Mouse (Mus musculus): Measurements from ENCODE around the gene AC140267.1.

The AC140267.1 gene

DNA sequence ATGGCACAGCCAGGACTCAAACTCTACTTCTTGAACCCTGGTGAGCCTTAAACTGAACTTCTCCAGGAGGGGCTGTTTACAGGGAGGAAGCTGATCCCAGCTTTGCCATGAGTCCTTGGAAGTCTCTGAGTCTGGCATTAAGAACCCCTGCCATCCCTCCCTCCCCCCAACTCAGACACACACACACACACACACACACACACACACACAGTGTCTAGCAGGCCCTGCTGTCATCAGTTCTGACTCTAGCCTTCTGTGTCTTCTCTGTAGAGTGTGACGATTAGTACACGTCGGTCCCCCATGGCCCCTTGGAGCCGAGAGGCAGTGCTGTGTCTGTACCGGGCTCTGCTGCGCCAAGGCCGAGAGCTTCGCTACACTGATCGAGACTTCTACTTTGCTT is at the start of gene AC140267.1:
TSS of gene AC140267.1 (plus strand) at position 301 of the 400 bp plus-strand sequence.
- no peak for DNase-seq

DNA sequence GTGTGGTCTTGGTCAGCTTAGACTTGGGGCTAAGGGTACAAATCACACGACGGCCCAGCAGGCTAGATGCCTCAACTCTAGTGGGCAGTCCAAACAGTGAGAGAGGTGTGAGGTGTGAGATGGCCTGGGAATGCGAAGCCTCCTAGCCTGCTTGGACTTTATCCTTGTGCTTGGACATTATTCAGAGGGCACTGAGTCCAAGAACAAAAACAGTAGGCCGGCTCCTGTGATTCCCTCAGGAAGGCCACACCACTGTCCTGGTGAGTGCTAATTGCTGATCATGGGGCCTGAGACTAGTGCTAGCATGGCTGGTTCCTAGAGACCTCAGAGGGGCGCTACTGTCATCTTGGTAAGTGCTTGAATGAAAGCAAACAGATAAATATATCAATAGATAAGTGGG is 46.7 kb upstream of the AC140267.1 start:
- peak; percentile 89 for DNase-seq

DNA sequence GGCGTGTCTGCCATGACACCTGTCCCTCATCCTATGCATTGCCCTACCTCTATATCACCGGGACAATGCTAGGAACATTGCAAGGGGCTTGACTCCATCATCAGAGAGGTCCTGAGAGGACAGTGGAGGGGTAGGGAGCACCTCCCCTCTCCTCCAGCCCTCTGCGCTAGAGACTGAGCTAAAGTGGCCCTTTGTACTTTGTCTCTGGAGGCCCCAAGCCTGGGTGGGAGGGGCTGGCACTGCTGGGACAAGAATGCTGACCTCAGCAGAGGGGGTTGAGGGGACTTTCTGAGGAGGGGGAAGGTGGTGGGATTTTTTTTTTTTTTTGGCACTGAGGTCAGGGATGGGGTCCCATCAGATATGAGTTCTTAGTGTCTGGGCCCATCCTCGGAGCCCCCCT is 45.6 kb upstream of the AC140267.1 start:
- peak; percentile 77 for DNase-seq

DNA sequence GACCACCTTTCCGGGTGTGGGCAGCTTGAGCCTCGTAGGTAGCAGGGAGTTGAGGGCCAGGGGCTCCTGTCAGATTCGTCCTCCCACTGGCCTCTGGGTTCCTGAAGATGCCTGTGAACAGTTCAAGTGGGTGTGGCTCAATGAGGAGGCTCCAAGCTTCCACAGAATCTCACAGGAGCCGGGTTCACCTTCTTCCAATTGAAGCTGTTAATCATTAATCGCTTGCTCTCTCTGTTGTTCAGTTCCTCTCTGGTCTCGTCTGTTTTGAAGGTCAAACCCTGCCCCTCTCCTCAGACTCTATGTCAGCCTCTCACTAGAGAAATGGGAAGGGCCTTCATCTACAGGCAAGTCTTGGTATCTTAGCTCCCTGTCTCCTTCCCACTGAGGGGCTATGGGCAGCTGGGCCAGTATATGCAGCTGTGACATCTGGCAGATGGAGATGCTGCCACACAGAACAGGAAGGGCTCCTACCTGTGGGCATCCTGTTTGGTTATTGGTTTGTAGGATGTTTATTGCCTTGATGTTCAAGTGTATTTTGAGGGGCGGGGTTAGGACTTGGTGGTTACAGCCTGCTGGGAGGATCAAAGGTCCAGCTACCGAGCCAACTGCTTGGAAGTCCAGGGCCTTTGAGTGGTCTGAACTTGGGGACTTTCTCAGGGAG is 43.9 kb upstream of the AC140267.1 start:
- DNase-seq = peak; percentile 82

DNA sequence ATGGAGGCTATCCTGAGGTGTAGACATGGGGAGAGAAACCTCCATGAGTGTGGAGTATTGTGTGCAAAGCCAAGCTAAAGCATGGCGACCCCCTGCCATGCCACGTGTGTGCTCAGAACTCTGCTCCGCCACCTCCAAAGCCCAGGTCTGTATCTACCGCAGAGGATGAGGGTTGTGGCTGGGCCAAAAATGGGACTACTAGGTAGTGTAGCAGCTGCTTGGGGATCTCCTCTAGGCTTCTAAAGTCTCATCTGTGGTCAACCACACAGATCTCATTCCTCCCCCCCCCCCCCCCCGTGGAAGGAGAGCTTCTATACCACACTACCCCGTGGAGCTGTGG is 43.4 kb upstream of the AC140267.1 start:
- no peak for DNase-seq

DNA sequence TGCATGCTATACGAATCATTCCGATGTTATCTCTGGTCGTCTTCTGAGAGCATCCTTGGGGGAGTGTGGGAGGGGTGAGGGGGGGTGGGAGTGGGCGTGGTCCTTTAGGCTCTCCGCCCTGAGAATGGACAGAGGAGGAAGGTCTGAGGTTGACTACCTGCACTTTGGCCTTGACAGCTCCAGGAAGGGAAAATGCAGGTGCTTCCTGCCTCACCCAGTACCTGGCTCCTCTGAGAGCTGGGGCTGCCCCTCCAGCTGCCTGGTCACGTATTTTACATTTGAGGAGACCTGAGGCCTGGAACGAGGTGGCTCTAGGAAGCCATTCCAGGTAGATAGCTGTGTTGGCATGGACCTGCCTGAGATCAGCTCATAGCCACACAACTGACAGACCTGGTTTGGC is 42.8 kb upstream of the AC140267.1 start:
- DNase-seq = peak; percentile 45

DNA sequence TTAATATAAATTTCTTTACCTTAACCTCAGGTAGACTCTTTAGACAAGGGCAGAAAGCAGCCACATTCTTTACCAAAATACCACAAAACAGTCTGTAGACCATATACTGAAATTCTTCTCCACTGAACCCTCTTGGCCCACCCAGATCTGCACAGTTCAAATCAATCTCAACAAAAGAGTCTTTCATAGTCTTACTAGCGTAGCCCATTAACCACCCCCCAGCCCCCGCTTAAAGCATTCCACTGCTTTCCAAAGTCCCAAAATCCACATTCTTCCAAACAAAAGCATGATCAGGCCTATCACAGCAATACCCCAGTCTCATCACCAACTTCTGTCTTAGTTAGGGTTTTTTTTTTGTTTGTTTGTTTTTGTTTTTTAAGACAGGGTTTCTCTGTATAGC is 36.1 kb upstream of the AC140267.1 start:
- no peak for DNase-seq

DNA sequence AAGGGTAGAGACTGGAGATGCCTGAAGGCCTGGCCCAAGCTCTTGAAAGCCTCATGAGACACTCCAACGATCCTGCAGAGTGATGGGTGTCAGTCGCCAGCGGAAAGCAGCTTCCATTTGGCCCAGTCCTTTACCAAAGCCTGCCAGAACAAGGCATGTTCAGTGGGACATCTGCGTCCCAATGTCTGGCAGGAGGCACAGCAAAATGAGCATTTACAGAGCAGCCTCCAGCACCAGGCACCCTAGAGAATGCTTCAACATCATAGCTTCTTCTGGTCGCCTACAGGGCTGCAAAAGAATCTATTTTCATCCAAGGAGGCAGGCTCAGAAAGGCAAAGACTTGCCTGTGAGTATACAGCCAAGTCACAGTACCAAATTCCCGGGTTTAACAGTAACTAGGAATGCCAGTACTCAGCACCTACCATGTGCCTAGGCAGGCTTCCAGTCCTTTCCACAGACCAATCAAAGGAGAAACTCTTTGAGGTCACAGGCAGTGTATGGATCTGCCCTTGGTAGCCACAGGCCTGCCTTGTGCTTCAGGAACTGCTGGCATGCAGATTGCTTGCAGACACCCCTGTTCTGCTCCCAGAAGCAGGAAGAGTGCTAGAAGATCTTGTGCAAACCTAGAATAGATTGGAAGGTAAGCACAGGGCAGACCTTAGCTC is 33.4 kb upstream of the AC140267.1 start:
- DNase-seq = peak; percentile 69

DNA sequence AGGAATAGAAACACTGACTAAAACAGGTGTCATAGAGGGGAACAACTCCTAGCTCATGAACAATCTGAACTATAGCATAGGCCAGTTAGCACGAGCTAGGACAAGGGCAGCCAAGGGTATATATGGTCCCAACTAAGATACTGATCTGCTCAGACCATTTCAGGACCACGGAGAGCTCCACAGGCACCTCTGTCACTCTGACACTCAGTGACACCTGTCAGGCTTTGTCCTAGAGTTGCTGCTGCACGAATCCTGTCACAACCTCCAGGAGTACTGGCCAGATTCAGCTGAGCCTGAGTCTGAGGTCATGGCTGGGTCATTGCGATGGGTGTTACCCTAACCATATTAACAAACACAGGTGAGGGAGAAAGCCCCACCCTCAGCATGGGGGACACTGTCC is 32.2 kb upstream of the AC140267.1 start:
- DNase-seq = no peak

DNA sequence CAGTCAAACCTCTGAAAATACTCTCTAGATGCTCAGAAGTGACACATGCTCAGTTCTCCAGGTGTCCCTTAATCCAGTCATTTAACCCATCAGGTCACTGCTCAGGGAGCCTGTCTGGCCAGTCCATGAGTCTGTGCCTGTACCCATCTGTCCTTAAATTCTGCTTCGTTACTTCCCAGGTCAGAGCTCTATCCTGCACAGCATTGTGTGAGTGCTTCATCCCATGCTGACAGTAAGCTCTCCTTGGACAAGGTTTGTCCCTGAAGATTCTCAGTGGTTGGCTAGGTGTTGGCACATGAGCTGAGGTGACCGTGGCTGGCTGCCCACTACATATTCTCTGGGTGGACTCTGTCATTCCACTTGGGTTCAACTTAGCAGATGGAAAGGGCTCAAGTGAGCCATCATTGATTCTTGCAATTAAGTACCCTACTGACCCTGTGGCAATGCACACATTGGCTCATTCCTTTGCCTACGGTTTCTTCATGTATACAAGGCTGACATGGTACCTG is 29.5 kb upstream of the AC140267.1 start:
- no peak for DNase-seq

DNA sequence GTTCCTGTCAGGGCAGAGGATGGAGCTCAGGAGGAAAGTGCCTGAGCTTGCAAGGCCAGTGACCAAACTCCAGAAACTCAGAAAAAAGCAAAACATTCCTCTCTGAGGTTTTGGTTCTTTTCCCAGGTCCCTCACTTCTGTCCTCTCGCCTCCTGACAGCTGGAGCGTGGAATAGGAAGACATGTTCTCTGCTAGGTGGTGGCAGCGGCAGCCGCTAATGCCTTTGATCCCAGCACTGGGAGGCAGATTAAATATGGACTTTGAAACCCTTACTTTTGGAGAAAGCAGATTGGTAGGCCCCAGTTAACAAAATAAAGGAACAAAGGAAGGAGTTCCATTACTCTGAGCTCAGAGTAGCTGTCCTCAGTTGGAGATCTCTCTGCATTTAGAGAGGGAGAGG is 27.2 kb upstream of the AC140267.1 start:
- DNase-seq = peak; percentile 68

DNA sequence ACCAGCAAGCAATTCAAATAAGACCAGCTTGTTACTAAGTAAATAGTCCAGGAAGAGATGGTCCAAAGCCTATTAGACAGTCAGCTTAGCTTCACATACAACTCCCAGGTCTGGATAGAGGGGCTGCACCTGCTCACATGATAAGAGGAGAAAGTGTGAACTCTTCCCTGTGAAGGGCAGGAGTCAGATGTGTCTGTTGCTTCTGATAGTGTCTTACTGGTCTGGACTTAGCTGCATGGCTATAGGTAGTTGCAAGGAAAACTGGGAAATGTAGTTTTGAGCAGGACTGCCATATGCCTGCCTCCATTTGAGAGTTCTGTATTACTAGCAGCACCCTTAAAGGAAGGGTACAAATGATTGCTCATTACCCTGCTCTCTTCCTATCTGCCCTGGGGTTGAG is 21.9 kb upstream of the AC140267.1 start:
- no peak for DNase-seq

DNA sequence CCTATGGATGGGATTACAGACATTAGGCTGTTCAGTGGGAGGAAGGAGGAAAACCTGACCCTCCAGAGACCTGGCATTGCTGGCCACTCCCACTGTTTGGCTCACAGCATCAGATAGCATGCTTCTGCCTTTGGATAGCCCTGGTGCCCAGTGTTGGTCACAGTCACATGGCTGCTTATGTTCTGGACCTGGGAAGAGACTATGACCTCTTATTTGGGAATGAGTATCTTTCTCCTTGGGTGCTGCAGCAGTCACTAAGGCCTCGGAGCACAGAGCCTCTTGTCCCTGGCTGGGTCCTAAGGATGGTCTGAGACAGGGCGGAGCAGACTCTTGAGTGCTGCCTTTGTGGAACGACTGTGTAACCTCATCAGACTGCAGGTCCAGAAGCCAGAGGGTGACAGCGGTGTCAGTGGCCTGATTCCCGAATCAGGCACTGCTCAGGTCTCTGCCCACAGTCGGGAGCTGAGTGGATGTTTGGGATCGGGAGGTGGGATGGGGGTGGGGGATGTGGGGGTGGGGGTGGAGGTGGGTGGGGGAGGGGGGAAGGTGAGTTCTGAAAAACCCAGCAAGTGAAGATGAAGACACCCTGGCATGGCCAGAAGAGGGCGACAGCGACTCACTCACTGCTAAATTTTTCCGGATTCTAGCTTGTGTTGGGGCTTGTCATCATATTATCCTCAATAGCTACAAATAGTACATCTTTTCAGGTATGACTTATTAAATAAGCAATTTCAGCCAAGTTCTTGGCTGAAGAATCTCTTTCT is 19.7 kb upstream of the AC140267.1 start:
- DNase-seq = no peak

DNA sequence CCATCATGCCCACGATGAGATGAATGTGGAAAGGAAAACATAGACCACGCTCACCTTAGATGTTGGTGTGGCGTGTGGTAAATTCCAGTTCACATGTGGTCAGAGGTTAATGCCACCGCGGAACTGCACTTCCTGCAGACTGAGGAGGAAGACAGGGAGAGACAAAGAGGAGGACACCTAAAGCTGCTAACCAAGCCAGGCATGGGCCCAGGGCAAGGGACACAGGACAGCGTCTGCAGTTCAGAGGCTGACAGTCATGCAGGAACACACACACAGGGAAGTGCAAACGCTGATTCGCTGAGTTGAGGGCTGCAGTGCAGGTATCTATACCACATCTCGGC is 19.2 kb upstream of the AC140267.1 start:
- no peak for DNase-seq

DNA sequence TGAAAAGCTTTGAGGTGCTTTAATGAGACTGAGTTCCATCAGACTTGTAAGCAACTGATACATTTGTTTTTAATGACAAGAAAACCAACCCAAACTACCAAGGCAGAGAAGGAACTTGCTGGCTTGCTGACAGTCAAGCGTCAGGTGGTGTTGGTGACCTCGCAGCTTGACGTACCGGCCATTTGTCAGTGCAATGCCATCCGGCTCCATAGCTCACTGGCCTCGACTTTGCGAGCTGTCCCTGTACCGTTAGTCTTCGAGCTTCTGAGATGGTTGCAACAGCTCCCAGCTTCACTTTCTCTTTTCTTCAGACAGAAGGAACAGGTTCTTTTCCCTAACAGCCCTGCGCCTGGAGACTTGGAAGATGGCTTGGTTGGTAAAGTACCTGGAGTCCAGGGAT is 18.2 kb upstream of the AC140267.1 start:
- DNase-seq = no peak

DNA sequence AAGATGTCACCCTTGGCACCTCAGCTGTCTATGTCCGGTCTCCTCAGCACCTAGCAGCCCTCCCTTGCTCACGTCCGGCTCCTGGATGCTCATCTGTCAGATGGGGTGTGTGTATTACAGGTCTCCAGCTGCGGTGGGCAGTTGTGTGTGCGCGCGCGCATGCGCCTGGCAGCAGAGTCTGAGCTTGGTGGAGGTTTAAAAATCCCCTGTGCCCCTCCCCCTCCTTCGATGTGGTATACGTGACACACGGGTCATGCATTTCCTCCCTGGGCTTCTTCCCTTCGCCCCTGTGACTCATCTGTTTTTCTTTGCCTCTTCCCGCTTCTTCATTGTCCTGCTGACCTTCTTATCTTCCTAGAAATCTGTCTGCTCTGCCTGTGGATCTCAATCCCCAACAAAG is 16.4 kb upstream of the AC140267.1 start:
- DNase-seq = no peak

DNA sequence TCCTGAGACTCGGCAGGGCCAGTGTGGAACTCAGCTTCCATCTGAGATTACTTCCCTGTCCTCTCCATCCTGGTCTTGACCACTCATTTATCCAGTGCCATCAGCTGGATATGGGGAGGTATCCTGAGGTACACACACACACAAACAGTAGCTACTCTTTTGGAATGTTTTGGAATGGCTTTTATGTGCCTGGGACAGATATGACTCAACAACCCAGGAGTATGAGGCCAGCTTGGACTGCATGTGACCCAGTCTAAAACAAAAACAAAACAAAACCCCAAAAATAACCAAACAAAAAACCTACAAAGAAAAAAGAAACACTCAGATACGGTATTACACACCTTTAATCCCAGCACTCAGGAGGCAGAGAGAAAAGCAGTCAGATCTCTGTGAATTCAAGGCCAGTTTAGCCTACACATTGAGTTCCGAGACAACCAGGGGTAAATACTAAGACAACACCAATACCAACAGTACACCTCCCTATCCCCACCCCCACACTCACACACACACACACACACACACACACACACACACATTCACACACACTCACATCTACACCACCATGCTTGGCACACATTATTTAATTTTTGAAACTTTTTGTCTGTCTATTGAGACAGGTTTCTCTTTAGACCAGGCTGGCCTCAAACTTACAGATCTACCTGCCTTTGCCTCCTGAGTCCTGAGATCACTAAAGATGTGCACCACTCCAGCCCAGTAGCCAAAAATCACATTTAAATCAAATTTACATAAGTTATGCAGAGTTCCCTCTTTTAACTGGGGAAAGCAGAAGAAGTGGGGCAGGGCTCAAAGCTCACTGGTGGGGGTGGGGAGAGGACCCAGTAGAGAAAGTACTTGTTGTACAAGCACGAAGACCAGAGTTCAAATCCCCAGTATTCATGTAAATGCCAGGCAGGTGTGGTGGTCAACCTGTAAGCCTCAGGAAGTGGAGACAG is 15.7 kb upstream of the AC140267.1 start:
- no peak for DNase-seq

DNA sequence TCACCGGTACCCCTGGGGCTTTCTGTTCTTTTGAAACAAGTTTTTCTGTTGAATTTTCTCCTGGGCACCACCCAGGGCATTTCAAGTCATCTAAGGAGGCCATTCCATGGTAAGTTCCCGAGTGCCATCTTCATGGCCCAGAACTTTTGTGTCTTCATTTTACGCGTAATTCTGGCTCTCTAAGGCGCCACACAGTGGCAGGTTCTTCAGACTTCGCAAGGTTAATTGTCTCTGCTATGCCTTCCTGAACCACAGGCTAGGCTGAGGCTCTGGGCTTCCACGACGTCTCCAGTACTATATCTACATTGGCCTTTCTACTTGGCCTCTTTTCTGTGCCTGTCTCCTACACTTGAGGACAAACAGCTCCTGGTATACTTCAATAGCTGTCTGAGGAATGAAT is 14.6 kb upstream of the AC140267.1 start:
- no peak for DNase-seq

DNA sequence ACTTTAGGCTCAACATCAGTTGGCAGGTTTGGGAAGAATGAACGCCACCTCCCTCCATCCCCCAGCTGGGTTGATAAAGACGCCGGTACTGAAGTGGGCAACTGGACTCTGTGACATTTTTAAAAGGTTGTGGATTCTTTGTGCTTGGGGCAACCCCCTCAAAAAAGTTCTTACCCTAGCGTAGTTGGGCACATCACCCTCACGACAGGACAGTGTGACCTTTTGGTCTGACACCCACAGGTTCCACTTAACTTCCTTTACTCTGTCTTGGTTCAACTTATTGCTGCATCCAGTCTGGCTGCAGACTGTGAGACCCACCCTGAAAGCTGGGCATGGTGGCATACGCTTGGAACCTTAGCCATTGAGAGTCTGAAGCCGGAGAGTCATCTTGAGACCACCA is 11.9 kb upstream of the AC140267.1 start:
- DNase-seq = no peak

DNA sequence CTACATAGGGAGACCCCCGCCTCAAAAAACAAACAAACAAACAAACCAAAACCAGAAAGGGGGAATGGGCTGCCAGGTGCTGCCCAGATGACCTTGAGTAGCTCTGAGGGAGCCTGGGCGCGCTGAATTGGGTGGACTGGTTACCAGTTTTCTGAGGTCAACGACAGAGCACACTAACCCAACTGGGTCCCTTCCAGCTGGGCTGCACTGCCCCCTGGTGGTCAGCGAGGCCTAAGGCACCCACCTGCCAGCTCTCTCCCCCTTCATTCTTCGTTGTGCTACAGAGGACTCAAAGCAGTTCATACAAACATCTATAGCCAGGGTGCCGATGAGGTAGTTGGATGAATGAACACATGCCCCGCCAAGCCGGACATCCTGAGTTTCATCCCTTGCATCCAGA is 10.4 kb upstream of the AC140267.1 start:
- peak; percentile 57 for DNase-seq

DNA sequence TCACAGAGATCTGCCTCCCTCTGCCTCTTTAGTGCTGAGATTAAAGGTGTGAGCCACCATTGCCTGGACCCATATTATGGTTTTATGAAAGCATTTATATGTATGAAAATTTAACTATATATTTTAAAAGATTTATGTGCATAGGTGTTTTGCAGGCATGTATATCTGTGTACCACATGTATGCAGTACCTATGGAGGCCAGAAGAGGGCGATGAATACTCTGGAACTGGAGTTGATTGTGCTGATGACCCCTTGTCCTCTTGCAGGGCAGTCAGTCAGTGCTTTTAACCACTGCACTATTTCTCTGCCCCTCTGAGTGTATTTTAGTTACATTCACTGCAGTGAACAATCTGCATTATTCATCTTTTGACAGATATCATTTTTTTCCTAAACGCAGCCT is 9.8 kb upstream of the AC140267.1 start:
- peak; percentile 42 for DNase-seq

DNA sequence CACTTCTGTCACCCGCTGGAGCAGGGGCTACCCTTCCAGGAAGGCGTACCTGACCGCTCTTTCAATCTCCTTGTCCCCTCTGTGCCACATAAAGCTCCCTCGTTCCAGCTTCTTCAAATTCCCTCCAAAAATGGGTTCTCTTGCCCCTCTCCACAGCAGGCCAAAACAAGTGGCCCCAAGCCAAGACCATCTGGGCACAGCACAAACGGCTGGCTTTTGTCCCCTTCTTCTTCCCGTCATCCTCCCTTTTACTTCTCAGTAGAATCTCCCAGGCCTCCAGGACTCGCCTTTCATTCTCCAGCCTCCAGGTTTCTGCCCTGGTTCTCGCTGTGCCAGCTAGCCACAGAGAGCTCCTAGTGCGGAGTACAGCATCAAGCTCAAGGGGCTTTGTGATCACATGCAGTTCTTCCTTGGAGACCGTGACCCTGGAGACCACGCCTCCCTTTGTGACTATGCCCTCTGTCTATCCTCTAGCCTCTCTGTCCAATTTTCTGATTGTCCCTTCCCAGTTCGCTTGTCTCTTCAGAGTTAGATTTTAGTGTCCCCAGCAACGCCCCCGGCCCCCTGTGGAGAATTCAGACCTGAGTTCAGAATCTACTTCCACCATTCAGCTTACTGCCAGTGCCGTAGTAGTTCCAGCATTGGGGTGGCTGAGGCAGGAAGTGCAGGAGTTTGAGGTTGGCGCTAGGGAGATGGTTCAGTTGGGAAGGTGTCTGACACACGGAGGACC is 7.4 kb upstream of the AC140267.1 start:
- DNase-seq = no peak

All from kidney, adult 11 months (tissue).